Mouse (Mus musculus) myocyte (in vitro differentiated cells): ENCODE results near the gene Lrrc4. TPM values are rescaled to one million over a fixed set of nuclear protein-coding genes. Genes with fewer than 3 reads are reported as not detected.

Source experiments
- H3K27me3 ChIP-seq: one replicate; pipeline ENCODE4 v1.6.1; 2011; ENCODE audit not compliant: control insufficient read depth, insufficient read depth, insufficient read length
- H3K36me3 ChIP-seq: one replicate; pipeline ENCODE4 v1.6.1; 2011; ENCODE audit not compliant: control insufficient read depth, insufficient read depth
- H3K4me2 ChIP-seq: one replicate; pipeline ENCODE4 v1.6.1; 2011; ENCODE audit warnings: low read depth, control low read depth
- H3K4me3 ChIP-seq: one replicate; pipeline ENCODE4 v1.5.1; 2011; ENCODE audit warnings: mild to moderate bottlenecking, control low read depth, moderate library complexity
- H3K79me2 ChIP-seq: one replicate; pipeline ENCODE4 v1.6.1; 2011; ENCODE audit not compliant: control insufficient read depth, insufficient read depth
- H3ac ChIP-seq: one replicate; pipeline ENCODE4 v1.6.1; 2011; ENCODE audit not compliant: control insufficient read depth, insufficient read length
- CEBPB ChIP-seq: IDR thresholded peaks from 2 replicates; pipeline ENCODE4 v1.6.1; 2011; ENCODE audit warnings: mild to moderate bottlenecking, moderate library complexity; ENCODE audit not compliant: poor library complexity, insufficient read depth, severe bottlenecking
- E2F4 ChIP-seq: IDR thresholded peaks from one replicate; pipeline ENCODE4 v1.6.1; 2011; ENCODE audit warnings: mild to moderate bottlenecking, control low read depth, moderate library complexity; ENCODE audit not compliant: insufficient read depth
- MAX ChIP-seq: IDR thresholded peaks from one replicate; pipeline ENCODE4 v1.6.1; 2011; ENCODE audit warnings: low read depth, mild to moderate bottlenecking, control low read depth
- MYOD1 ChIP-seq, 3 experiments: IDR thresholded peaks; one replicate each; pipeline ENCODE4 v1.6.1; 2011; ENCODE audit warnings: control low read depth in 2 of 3, low read depth in 2 of 3, mild to moderate bottlenecking in 2 of 3, moderate library complexity in 1 of 3; ENCODE audit not compliant: insufficient read length in 2 of 3, control insufficient read depth in 1 of 3
- MYOG ChIP-seq, 3 experiments: IDR thresholded peaks; one replicate each; pipeline ENCODE4 v1.6.1; 2011; ENCODE audit warnings: control low read depth in 2 of 3, low read depth in 2 of 3, mild to moderate bottlenecking in 2 of 3; ENCODE audit not compliant: insufficient read length in 2 of 3, control insufficient read depth in 1 of 3, insufficient read depth in 1 of 3
- POLR2A ChIP-seq: IDR thresholded peaks from one replicate; pipeline ENCODE4 v1.6.1; 2011; ENCODE audit warnings: low read depth, mild to moderate bottlenecking, control low read depth, moderate library complexity; ENCODE audit not compliant: insufficient read length
- POLR2AphosphoS2 ChIP-seq: IDR thresholded peaks from one replicate; pipeline ENCODE4 v1.6.1; 2011; ENCODE audit warnings: low read depth, control low read depth; ENCODE audit not compliant: insufficient read length
- REST ChIP-seq: IDR thresholded peaks from one replicate; pipeline ENCODE4 v1.6.1; 2011; ENCODE audit warnings: mild to moderate bottlenecking, control low read depth, moderate library complexity; ENCODE audit not compliant: insufficient read depth, insufficient read length
- SRF ChIP-seq: IDR thresholded peaks from one replicate; pipeline ENCODE4 v1.6.1; 2011; ENCODE audit warnings: low read depth; ENCODE audit not compliant: control insufficient read depth, insufficient read length
- TCF12 ChIP-seq: IDR thresholded peaks from one replicate; pipeline ENCODE4 v1.6.1; 2011; ENCODE audit warnings: mild to moderate bottlenecking, control low read depth; ENCODE audit not compliant: poor library complexity, insufficient read depth, severe bottlenecking
- TCF3 ChIP-seq: IDR thresholded peaks from one replicate; pipeline ENCODE4 v1.6.1; 2011; ENCODE audit warnings: low read depth, control low read depth; ENCODE audit not compliant: insufficient read length
- USF1 ChIP-seq: IDR thresholded peaks from one replicate; pipeline ENCODE4 v1.6.1; 2011; ENCODE audit warnings: low read depth, mild to moderate bottlenecking, control low read depth, moderate library complexity
- polyA plus RNA-seq: library from polyadenylated mRNA; unstranded; fragments of >200 nt; fragmentation: generic; extraction: Trizol; gene quantifications from one replicate; pipeline ENCODE4 v1.2.1, GENCODE M21; 2012; ENCODE audit warnings: missing spikeins

The Lrrc4 gene
- polyA plus RNA-seq, 1 experiment: 0.72 TPM

GRCm38 (mm10) chr6:28630926-28631325, 200.6 kb downstream of the Lrrc4 start:
- Histone ChIP-seq H3K27me3 (no peaks in the 10 kb centered on the region), H3K79me2 (peaks cover 39% of the 10 kb centered on the region), H3K4me3 (no peak overlapping the region), H3K36me3 (peaks cover 6% of the 10 kb centered on the region), H3ac (no peak overlapping the region), H3K4me2 (no peak overlapping the region)
- TF ChIP-seq CEBPB (no peak), TCF12 (no peak)

- Histone ChIP-seq H3ac (no peak overlapping the region), H3K4me3 (no peak overlapping the region), H3K27me3 (no peaks in the 10 kb centered on the region), H3K4me2 (no peak overlapping the region), H3K79me2 (peaks cover 31% of the 10 kb centered on the region), H3K36me3 (peaks cover 6% of the 10 kb centered on the region)
- no peak for TF ChIP-seq E2F4
- TF ChIP-seq MYOG (IDR thresholded peaks at IDR 0.05; ENCODE audit: control insufficient read depth in 1 of 3, insufficient read depth in 1 of 3, insufficient read length in 2 of 3, low read depth in 2 of 3): no peak
- TF ChIP-seq CEBPB: no peak
- no peak for TF ChIP-seq REST
- TF ChIP-seq TCF3: no peak
- TF ChIP-seq SRF: no peak
- TF ChIP-seq TCF12: no peak
- no peak for TF ChIP-seq MAX
- TF ChIP-seq POLR2A: no peak
- TF ChIP-seq MYOD1 (IDR thresholded peaks at IDR 0.05; ENCODE audit: control insufficient read depth in 1 of 3, insufficient read length in 2 of 3, low read depth in 2 of 3): no peak
- no peak for TF ChIP-seq USF1
These were observed 201.7 kb downstream of the Lrrc4 start for GRCm38 (mm10) chr6:28629866-28630265.

- H3ac ChIP-seq: no peak overlapping the region
- H3K27me3 ChIP-seq: no peaks in the 10 kb centered on the region
- H3K79me2 ChIP-seq: peaks cover 18% of the 10 kb centered on the region
- no peak overlapping the region for H3K4me3 ChIP-seq
- H3K4me2 ChIP-seq: no peak overlapping the region
- H3K36me3 ChIP-seq: peaks cover 6% of the 10 kb centered on the region
- TF ChIP-seq TCF12: no peak
- peak in 2 of 3 experiments; percentile 18 to 41 for TF ChIP-seq MYOD1 (IDR thresholded peaks at IDR 0.05; ENCODE audit: control insufficient read depth in 1 of 3, insufficient read length in 2 of 3, low read depth in 2 of 3)
- TF ChIP-seq MYOG (IDR thresholded peaks at IDR 0.05; ENCODE audit: control insufficient read depth in 1 of 3, insufficient read depth in 1 of 3, insufficient read length in 2 of 3, low read depth in 2 of 3): peak in 1 of 3 experiments; percentile 36
- TF ChIP-seq REST: no peak
- TF ChIP-seq USF1: no peak
- TF ChIP-seq SRF: no peak
- no peak for TF ChIP-seq POLR2A
- no peak for TF ChIP-seq E2F4
- no peak for TF ChIP-seq CEBPB
- no peak for TF ChIP-seq POLR2AphosphoS2
- no peak for TF ChIP-seq TCF3
- TF ChIP-seq MAX: no peak
These were observed 203.1 kb downstream of the Lrrc4 start for GRCm38 (mm10) chr6:28628408-28628807.

- Histone ChIP-seq H3K79me2 (peaks cover 25% of the 10 kb centered on the region), H3K4me3 (no peak overlapping the region), H3K27me3 (no peaks in the 10 kb centered on the region), H3ac (no peak overlapping the region), H3K4me2 (no peak overlapping the region), H3K36me3 (peaks cover 6% of the 10 kb centered on the region)
- TF ChIP-seq POLR2AphosphoS2 (no peak), MAX (no peak)
These were observed 208.6 kb downstream of the Lrrc4 start for GRCm38 (mm10) chr6:28622963-28623362.

- Histone ChIP-seq H3K36me3 (peaks cover 6% of the 10 kb centered on the region), H3K27me3 (no peaks in the 10 kb centered on the region), H3K4me3 (no peak overlapping the region), H3ac (no peak overlapping the region), H3K79me2 (peaks cover 29% of the 10 kb centered on the region), H3K4me2 (no peak overlapping the region)
- no peak for TF ChIP-seq REST
- no peak for TF ChIP-seq MYOG (IDR thresholded peaks at IDR 0.05; ENCODE audit: control insufficient read depth in 1 of 3, insufficient read depth in 1 of 3, insufficient read length in 2 of 3, low read depth in 2 of 3)
- TF ChIP-seq E2F4: no peak
These were observed 209.0 kb downstream of the Lrrc4 start for GRCm38 (mm10) chr6:28622522-28622921.

GRCm38 (mm10) chr6:28621961-28622360, 209.6 kb downstream of the Lrrc4 start:
- Histone ChIP-seq H3K36me3 (peaks cover 6% of the 10 kb centered on the region), H3K4me2 (no peak overlapping the region), H3K4me3 (no peak overlapping the region), H3ac (no peak overlapping the region), H3K27me3 (no peaks in the 10 kb centered on the region), H3K79me2 (peaks cover 30% of the 10 kb centered on the region)
- TF ChIP-seq USF1: no peak
